Mouse (Mus musculus) cerebellum, postnatal 10 days (tissue): ENCODE measurements around the gene Gtf3c5.

ENCODE experiments used
- DNase-seq, 2 experiments: peaks; one replicate each; pipeline ENCODE4 v3.0.0; 2021; ENCODE audit warnings: mixed read lengths in 2 of 2

The Gtf3c5 gene

GRCm38 (mm10) chr2:28533901-28534435 is 49.6 kb downstream of the Gtf3c5 start:
- no peak for DNase-seq

- DNase-seq, result peak; percentile 91 to 94
Observed at GRCm38 (mm10) chr2:28532938-28533771, 50.4 kb downstream of the Gtf3c5 start.

- DNase-seq, result no peak
Observed at GRCm38 (mm10) chr2:28530311-28530710, 53.2 kb downstream of the Gtf3c5 start.

DNA sequence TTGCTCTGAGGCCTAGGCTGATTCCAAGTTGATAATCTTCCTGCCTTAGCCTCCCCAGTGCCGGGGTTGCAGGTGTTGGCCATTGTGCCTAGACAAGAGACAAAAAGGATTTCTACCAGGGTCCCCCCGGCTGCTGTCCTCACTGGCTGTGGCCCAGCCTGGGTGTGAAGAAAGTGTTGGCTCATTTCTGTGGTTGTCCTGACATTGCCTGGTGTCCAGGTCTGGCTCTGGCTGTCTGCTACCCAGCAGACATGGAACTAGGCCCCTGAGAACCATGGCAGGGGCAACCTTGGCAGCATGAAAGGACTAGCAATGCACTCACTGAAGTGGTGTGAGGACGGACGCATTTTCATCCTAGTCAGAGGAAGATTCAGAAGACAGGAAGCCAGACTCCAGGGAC is 53.7 kb downstream of the Gtf3c5 start:
- peak in 1 of 2 experiments; percentile 34 for DNase-seq

DNA sequence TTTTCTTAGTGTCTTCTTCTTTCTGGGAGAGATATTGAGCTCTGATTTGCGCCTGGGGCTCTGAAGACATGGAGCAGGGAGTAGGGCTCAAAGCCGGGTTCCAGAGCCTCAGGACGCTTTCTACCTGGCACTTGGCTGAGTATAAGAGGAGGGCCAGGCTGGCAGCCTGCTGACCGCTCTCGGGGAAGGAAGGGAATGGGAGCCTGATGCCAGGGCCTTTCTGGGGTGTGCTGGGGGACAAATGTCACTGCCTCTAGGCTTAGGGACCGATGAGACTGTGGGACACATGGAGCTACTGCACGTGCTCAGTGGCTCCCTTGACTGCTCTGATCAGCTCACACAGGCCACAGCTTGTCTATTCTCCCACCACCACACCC is 55.2 kb downstream of the Gtf3c5 start:
- DNase-seq, result peak; percentile 53 to 55

GRCm38 (mm10) chr2:28527436-28528353 is 55.9 kb downstream of the Gtf3c5 start:
- DNase-seq, result peak; percentile 57 to 63

- peak; percentile 75 to 77 for DNase-seq
Observed at GRCm38 (mm10) chr2:28525943-28526876, 57.3 kb downstream of the Gtf3c5 start.

GRCm38 (mm10) chr2:28525219-28525942 is 58.2 kb downstream of the Gtf3c5 start:
- peak in 1 of 2 experiments; percentile 70 for DNase-seq

- peak; percentile 12 to 21 for DNase-seq
Observed at GRCm38 (mm10) chr2:28524406-28524805, 59.1 kb downstream of the Gtf3c5 start.

DNA sequence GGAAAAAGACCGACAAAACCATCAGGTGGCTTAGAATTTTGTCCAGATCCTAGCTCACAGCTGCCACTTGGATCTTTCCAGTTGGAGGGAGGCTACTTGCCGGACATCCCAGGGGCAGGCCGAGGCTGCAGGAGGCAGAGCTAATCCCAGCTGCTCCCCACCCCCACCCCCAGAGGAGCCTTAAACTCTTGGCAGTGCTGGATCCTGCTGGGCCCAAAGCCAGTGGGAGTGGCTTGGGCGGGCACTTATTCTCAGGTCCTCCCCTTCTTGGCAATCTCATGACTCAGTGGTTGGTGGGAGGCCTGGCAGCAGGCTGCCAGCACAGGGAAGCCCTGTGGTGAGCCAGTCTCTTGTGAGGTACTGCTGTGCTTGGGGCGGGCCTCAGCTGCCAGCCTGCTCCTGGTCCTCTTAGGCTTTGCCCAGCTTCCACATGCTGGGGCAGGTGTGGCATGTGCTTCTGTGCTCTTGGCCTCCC is 59.9 kb downstream of the Gtf3c5 start:
- DNase-seq, result peak; percentile 92 to 95

- DNase-seq, result peak; percentile 62 to 63
Observed at GRCm38 (mm10) chr2:28522166-28522565, 61.4 kb downstream of the Gtf3c5 start.

DNA sequence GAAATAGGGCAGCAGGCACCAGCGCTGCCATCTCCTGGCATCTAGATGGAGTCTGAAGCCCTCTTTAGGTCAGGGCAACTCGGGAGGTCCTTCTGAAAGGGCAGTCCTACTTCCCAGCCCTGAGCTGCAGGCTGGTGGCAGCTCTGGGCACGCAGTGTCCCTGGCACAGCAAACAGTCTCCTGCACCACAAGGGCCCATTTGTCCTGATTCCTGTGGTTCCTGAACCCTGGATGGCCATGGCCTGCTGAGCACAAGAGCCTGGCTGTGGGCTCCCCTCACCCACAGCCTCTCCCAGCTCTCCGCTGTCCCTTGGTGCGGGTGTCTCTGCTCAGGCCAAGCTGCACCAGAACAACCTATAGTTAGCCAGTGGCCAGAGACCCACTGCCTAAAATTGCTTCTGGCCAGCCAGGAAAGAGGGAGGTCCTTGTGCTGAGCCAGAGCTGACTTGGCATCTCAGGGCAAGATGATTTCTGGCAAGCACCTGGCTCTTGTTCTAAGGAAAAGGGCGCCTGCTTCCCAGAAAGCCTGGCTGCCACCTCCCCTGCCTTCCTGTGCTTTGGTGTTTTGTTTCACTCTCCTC is 61.9 kb downstream of the Gtf3c5 start:
- DNase-seq, result peak; percentile 65 to 70

- peak; percentile 59 to 67 for DNase-seq
Observed at GRCm38 (mm10) chr2:28520581-28520980, 63.0 kb downstream of the Gtf3c5 start.

GRCm38 (mm10) chr2:28518231-28518630 is 65.3 kb downstream of the Gtf3c5 start:
- peak in 1 of 2 experiments; percentile 11 for DNase-seq

GRCm38 (mm10) chr2:28517206-28517909 is 66.2 kb downstream of the Gtf3c5 start:
- peak; percentile 85 to 91 for DNase-seq
